Mouse (Mus musculus) ovary, postnatal 10 days (tissue): ENCODE measurements around the gene Prcd.
"Not testable (repeated sequence)": the region's sequence is repeated elsewhere in the genome, so short reads cannot be mapped to it uniquely, and the experiment has no call there.

ENCODE experiments used
- DNase-seq: peaks from one replicate; pipeline ENCODE4 v3.0.0; 2022; ENCODE audit warnings: low spot score

The Prcd gene

DNA sequence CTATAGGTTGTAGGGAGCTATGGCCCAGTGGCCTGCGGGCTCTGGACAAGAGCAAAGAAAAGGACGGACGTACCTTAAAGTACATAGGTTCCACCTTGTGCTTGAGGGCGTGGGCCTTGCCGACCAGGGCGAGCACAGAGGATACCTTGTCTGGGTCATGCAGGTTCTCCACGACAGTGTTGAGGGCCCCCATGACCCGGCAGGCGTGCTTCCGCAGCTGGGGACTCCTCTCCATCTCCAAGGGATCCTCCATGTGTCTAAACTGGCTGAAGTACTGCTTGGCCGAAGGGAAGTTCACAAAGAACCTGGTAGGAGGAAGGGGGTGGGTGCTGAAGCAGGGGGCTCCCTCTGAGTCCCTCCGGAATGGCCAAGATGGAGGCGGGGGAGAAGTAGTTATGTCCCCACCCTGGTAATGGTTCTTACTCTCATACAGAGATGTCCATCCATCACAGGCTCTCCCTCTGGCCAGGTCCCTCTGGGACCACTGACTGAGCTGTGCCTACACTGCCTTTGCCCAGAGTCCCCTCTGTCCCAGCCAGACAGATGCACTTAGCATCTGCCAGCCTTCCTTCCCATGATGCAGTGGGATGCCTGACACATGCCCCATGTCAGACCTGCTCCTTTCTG, 3.5 kb upstream of the Prcd start:
- DNase-seq = no peak

DNA sequence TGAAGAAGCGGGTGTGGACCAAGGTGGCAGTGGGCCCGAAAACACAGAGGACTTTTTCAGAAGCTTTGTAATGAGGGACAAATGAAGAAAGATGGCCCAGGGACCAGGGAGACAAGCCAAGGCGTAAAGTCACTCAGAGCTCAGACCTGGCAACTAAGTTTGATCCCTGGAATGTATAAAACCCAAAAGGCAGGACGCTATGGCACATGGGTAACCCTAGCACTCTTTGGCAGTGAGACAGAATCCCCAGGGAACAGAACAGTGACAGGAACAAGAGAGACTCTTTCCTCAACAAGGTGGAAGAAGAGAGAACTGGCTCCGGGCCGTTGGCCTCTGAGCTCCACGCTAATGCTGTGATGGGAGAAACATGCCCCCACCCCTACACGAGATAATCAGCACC, 2.5 kb upstream of the Prcd start:
- no peak for DNase-seq

DNA sequence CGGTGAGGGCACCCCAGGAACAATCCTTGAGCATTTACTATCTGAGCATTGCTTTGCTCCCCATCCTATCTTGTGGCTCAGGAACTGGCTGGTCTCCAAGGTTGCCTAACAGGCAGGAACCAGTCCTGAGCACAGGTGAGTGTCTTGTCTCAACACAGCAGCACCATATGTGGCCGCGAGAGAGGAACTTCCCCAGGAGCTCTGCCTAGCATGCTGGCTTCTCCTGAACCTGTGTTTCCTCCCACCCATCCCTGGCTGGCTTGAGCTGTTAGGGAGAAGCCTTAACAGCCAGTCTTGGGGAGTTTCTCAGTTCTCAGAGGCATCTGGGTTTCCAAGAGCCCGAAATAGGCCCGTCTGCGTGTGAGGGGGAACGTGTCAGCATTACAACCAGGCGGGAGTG, 2.0 kb upstream of the Prcd start:
- DNase-seq = no peak

DNA sequence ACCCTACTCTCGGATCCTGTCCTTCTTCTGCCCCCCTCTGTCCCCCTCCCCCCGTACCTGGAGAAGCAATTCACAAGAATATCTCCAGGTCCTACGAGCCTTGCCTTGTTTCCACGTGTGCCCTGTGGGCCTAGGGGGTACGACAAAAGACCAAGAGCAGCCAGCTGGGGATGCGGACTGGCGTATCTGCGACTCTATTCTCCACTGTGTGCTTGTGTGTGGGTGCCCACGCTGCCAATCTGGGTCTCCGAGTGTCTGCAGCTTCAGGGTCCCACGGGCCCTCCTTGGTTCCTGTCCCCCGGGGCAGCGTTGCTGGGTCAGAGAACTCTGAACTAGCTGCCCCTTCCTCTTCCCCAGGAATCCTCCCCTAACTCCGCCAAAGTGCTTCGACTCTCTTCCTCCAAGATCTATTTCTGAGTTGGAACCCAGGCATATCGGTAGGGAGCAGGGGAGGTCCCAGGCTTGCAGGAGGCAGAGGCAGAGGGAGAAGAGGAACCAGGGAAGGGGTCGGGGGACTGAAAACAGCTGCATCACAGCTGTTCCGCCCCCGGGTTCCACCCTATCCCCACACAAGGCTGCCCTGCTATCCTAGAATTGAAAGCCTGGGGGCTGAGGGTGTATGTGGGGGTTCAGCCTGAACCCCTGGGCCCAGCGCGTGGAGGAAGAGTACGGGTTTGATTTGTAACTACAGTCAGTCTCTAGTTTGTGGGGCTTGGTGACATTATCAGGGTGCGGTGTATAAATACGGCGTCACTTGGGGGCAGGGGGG, 820 bp upstream of the Prcd start:
- DNase-seq = no peak

DNA sequence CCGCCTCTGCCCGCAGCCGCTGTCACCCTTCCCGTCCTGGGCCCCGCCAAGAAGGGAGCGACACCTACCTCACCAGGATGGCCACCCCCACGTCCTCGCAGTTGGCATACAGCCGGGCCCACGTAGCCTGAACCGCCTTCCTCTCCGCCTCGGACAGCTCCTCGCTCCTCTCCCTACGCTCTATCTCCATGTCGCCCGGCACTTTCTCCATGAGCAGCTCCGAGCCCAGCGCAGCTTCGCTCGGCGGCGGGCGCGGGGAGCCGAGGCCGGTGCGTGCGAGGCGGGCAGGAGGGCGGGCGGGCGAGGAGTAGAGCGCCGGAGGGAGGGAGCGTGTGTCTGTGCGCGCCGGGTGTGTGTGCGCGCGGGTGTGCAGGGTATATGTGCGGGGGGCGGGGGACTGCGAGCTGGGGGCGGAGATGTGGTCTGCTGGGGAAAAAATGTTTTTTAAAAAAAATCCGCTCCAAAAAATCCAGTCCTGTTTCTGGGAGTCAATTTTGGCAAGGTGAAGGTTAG, 431 bp downstream of the Prcd start:
- DNase-seq = no peak

DNA sequence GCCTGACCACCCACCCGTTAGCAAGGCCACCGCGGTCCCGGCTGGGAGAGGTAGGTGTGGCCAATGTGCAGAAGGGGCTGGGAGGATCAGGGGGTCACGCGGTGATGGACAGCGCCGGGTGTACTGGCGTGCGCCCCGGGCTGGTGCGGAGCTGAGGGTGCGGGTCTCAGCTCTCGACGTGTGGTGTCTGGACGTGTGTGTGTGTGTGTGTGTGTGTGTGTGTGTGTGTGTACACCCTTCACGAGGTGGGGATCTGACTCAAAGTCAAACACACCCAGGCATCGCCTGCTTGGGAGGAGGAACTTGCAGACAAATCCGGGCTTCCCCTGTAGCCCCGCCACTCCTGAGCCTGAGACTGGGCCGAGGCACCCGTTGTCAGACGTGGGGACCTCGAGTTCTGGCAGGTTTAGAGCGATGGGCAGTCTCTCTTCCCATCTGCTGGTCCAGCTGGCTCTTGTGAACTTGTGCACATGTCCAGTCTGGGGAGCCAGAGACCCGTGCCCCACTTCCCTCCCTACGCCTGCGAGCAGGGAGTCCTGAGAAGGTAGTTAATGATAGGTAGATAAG, 1.0 kb downstream of the Prcd start, which contains the start of gene Cygb:
TSS of gene Cygb (minus strand) at position 59 of the 567 bp plus-strand sequence.
- DNase-seq = no peak

DNA sequence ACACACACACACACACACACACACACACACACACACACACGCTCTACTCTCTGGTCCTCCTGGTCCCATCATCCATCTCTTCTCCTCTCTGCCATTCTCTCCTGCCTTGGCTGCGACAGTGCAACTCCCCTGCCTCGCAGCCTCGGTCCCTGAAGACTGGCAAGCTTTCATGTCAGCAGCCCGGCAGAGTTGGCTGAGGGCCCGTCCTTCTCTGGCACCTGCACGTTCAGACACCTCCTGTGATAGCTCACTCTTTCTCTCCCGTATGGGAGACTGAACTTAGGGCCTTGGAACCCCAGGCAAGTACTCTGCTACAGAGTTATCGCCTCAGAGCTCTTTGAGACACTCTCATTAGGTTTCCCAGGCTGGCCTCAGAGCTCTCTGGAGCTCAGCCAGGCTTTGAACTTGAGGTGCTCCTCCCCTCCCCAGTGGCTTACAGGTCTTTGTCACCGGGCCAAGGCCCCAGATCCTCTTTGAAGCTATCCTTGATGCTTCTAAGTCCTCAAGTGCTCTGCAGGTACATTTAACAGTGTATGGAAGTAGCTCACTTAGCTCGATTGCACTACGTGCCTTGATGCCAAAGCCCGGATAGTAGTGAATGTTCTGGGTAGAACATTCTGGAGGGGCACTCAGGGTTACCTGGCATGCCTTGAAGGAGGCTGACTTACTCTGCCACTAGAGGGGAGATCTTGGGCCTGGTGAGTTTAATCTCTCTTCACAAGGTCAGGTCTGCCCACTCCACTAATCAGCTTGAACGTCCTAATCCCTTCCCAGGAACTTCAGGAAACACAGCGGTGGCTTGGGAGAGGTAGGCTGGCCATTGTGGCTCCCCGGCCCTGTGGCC, 3.2 kb downstream of the Prcd start:
- DNase-seq = no peak

DNA sequence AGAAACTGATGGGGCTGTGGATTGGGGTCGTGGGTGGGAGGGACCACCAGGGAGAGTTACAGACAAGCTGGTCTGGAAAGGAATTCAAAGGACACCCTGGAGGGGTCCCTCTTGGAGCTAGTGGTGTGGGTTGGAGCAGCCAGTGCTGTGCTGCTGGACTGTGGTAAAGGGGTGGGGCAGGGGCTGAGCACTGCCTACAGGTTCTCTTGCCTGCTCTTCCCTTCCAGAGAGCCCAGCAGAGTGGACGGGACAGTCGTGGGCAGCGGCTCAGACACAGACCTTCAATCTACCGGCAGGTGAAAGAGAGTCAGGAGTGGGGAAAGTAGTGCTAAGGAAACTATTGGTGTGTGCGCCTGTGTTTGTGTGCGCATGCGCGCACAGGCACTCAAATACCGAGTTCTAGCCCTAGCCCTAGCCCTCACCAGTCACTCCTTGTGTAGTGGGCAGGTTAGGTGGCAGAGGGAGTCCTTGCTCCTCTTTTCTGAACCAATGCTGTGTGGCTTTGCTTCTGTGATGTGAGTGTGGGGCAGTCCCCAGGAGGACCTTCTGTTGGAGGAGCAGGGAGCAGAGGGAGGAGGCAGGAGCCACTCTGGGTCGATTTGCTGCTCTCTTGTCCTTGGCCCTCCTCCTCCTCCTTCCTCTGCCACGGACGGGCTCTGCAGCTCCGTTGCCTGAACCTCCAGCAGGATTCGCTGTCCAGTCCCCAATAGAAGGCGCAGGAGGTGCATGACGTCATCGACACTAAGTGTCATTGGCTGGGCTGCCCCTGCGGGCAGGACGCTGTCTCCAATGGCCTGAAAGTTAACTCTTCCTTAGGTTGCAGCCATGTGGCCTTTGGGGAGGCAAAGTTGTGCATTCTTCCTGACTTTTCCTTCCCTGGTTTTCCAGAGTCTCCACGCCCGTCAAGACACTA, 4.2 kb downstream of the Prcd start:
- peak; percentile 71 for DNase-seq

DNA sequence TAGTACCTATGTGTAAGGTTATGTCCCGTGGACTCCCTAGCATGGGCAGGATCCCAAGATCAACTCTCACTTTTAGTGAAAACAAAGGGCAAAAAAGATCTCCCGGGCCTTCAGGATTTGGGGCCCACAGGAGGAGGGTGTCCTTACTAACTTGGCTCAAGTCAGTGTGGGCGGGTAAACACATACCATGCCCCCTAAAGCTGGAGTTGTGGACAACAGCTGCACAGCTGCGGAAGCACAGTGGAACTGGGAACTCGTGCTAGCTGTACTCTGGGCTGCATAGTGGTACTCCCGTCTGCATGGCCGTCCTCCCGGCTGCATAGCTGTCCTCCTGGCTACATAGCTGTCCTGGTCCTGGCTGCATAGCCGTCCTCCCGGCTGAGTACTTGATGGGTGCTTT, 4.9 kb downstream of the Prcd start:
- no peak for DNase-seq

DNA sequence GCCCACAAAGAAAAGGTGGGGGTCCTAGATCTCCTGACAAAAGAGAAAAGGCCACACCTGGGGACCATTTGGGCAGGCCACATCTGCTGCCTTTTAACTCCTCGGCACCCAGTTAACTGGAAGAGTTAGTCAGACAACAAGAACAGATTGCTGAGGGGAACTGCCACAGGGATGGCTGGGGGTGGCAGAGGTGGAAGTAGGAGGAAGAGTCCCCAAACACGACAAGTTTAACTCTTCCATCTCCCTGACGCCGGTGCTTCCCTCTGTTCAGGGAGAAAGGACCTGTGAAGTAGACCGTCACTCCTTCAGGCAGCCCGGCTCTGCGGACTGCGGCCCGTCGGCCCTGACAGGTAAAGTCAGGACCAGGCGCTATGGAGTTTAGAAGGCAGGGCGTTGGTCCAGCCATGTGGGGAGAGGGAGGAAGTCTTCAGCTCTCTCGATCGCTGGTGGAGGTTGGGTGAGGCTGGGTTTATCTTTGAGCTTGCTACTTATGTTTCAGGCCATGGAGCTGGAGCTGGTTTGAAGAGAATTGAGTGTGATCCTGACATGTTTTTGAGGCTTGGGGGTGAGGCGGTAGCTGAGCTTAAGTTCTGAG, 5.8 kb downstream of the Prcd start:
- no peak for DNase-seq

DNA sequence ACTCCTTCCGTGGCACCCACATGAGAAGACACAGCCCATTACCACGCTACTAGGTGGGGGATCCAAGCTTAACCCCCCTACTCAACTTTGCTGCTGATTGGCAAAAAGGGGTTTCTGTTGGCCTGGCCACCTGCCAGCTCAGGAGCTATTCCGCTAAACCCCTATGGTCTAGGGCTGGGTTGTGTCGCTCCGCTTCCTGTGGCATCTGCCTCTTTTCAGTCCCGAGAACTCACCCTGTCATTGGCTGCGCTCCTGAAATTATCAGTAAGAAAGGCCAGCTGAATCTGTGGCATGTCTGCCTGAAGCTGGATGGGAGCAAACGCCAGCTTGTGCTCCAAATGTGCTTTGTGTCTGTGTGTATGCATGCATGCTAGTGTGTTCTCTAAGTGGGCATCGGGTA, 6.8 kb downstream of the Prcd start:
- no peak for DNase-seq

DNA sequence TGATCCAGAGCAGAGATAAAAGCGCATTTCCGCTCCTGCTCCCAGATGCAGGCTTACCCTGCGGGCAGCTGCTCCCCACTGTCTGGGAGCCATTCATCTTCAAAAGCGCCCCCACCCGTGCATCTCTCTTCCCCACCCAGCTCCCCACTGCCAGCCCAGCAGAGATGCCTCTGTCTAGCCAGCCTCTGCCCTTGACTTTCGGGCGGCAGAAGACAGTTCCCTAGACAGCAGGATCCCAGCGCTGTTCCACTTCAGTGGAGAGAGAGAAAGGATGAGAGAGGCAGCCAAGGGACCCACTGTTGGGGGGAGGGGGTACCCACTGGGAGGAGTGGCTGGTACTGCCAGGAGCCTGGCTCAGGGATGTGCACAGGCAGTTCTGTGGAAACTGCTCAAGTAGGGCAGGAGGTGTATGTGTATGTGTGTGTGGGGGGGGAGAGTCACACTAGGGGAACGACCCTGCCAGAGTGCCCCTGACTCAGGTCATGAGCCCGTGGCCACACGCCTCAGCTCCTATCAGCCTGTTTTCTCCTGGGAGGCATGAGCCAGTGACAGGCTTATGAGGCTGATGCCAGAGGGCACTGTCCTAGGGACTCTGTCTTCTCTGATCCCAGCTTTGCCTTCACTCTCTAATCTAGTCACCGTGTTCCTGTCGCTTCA, 8.1 kb downstream of the Prcd start:
- DNase-seq = no peak

DNA sequence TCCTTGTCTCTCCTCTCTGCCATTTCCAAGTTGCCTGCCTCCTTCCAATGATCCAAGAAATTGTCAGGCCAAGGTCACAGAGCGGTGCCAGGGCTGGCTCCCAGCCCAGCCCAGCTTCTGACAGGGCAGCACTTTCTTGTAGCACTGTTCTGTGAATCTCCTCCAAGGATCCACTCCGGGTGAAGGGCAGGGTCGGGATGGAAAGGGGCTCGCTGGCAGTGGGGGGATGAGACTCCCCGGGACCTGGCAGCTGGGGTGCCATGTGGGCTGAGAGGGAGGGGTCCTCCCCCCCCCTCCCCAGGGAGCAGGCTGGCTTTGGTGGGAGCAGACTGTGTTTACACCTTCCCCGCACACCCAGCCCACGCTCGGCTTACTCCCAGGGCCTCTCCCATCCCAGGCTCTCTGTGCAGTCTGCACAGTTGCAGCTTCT, 8.6 kb downstream of the Prcd start:
- no peak for DNase-seq

DNA sequence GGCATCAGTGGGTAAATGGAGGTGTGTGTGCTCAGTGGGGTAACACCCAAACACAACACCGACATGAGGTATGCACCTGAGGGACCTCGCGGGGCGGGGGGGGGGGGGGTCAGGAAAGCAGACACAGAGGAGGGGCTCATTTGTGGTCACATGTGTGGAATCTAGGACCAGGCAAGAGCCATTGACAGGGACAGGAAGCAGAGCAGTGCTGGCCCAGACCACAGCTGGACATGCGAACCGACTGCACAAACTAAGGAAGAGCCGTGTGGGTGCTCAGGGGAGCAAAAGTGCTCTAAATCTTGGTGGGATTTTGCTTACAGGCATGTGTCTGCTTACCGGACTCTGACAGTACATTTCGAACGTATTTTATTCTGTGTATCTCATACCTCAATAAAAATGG, 12.0 kb downstream of the Prcd start:
- no peak for DNase-seq

DNA sequence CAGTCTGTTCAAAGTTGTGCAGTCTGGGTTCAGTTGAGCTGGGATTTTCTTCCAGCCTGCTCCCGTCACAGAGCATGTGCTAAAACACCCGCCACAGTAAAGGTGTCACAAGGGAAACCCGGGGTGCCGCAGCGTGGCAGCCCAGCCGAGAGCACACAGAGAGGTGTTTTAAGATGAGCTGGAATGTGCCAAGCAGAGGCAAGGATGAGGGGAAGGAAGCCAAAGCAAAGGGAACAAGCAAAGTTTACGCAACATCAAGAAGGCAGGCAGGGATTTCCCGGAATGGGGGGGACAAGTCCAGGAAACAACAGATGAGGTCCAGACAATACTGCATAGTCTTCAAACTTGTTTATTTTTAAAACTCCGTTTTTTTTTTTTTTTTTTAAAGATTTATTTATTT, 13.2 kb downstream of the Prcd start:
- no peak for DNase-seq

DNA sequence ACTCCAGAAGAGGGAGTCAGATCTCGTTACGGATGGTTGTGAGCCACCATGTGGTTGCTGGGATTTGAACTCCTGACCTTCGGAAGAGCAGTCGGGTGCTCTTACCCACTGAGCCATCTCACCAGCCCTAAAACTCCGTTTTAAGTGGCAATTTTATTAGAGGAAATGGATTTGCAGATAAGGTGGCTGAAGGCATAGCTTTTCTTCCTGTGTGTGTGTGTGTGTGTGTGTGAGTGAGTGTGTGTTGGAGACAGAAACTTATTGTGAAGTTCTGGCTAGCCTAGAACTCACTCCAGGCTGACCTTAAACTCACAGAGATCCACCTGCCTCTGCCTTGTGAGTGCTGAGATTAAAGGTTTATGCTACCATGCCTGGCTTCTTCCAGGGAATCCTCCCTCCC, 13.7 kb downstream of the Prcd start:
- not testable (repeated sequence) for DNase-seq

DNA sequence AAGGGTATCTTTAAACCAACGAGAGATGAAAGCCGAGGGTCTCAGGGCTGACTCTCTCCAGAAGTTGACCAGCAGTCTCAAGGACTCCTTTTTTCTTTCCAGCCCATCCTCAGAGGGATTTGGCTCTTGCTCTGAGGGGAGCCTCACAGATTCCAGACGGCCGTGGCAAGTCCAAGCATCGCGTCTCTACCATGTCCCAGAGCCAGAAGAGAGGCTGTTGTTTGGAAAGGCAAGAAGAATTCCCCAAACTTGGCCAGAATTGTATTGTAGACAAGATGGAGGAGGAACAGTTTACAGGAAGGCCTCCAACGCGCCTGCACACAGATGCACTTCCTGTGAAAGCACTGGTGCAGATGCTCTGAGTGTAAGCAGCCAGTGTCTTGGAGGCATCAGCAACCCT, 14.6 kb downstream of the Prcd start:
- DNase-seq = no peak

DNA sequence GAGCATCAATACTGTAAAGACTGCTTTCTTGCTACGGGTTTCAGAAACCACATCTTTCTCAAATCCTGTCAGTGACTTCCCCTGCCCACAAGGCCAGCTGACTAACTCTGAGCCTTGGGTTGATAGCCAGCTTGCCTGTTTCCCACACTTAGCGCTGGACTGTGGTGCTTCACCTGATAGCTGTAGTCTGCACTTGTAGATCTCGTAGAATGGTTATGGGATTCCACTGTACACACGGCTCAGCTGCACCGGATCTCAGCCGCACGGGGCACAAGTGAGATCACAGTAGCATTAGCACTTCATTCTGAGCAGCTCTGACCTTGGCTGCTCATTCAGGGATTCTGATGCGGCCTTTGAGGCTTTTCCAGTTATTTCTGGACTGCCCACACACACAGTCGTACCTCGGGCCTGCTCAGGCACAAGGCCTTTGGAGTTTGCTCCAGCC, 15.1 kb downstream of the Prcd start:
- no peak for DNase-seq

DNA sequence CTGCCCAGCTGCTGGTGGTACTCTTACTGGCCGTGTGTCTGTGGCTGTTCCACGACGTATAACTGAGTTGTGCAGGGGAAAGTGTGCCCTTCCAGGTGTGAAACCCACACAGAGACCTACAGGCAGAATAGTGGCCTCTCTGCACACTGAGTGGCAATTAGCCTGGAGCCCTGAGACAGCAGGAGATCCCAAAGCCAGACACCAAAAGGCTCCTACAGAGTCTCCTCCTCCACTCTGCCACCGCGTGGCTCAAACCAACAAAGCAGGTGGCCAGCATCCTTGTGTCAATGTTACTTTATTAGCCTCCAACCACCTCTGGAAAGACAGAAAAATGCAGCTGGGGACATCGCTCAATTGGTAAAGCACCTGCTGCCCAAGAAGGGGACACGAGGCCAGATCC, 15.5 kb downstream of the Prcd start:
- DNase-seq = no peak

DNA sequence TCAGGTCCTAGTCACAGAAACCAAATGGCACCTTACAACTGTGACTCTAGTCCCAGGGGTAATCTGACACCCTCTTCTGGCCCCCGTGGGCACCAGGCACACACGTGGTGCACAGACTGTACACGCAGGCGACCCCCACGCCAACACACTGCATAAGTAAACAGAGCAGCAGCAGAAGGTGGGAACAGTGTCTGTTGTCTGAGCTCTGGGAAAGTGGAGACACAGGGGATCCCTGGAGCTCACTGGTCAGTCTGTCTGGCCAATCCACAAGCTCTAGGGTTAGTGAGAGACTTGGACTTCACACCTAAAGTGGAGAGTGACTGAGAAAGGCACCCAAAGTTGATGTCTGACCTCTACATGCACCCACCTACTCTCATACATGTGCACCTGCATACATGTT, 16.0 kb downstream of the Prcd start:
- no peak for DNase-seq
